Mouse (Mus musculus): ENCODE data around the gene Vps39.

DNA sequence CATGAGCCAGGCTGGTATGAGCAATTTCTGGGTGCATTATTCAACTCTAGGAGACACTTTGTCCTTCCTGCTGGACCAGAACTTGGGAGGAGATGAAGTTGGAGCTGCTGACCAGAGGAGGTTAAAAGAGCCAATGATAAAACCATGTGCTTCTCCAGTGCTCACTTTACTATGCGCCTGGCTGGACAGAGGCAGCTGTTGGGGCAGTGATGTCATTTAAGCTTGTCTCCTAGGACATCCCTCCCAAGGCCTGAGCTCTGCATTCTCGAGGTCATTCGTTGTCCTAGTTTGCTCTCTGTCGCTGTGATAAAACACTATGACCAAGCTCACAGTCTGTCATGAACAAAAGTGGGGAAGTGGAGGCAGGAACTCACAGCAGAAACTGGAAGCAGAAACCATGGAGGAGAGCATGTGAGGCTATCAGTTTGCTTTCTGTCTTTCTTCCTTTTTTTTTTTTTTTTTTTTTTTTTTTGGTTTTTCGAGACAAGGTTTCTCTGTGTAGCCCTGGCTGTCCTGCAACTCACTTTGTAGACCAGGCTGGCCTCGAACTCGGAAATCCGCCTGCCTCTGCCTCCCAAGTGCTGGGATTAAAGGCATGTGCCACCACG, 61.4 kb downstream of the Vps39 start:
- TF ChIP-seq CTCF (IDR thresholded peaks at IDR 0.05), result no peak
- TF ChIP-seq EP300 (IDR thresholded peaks at IDR 0.05; ENCODE audit: insufficient read depth, low read depth, low read length), result no peak

All from heart, adult 2 months (tissue).